Mouse (Mus musculus): ENCODE data around the gene Pex7. TPM values are rescaled to one million over a fixed set of nuclear protein-coding genes. Genes with fewer than 3 reads are reported as not detected.

Pex7 gene
- 64.0 and 71.4 TPM in 2 replicates for polyA plus RNA-seq (2012; ENCODE audit: insufficient read depth, insufficient read length, missing spikeins)

GRCm38 (mm10) chr10:19907246-19907804 lies at the start of gene Pex7:
Pex7 (minus strand) TSS chr10:19907689.
- Histone ChIP-seq H3K27ac (replicated peaks; ENCODE audit: low read depth, low read length) (peak within 1 kb of the TSS; percentile 91), H3K4me3 (ENCODE audit: insufficient read depth, low read depth, low read length) (peak within 1 kb of the TSS; percentile 84), H3K4me1 (ENCODE audit: control insufficient read depth, insufficient read depth, insufficient read length, low read length) (no peaks in the 10 kb centered on the region)

DNA sequence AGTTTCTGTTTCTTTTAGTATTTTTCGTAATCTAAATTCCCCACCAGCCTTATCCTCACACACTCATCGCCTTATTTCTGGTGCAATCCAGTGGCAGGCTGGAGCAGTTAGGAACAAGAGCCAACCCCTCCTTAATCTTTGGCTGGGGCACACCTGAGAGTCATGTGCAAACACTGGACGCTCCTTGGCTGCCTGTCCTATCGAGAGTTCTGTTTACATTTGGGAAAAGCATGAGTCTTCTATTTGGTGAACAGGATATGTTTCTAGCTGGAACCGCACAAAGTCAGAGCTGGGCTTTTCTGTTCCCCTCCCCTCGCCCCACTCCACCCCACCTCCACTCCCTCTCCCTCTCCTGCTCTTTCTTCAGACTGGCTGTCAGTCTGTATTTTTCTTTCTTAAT lies 49.3 kb upstream of the Pex7 start:
- no peak overlapping the region for H3K4me3 ChIP-seq (ENCODE audit: insufficient read depth, low read depth, low read length)
- peaks cover 24% of the 10 kb centered on the region for H3K4me1 ChIP-seq (ENCODE audit: control insufficient read depth, insufficient read depth, insufficient read length, low read length)
- no peak overlapping the region for H3K27ac ChIP-seq (replicated peaks; ENCODE audit: low read depth, low read length)

DNA sequence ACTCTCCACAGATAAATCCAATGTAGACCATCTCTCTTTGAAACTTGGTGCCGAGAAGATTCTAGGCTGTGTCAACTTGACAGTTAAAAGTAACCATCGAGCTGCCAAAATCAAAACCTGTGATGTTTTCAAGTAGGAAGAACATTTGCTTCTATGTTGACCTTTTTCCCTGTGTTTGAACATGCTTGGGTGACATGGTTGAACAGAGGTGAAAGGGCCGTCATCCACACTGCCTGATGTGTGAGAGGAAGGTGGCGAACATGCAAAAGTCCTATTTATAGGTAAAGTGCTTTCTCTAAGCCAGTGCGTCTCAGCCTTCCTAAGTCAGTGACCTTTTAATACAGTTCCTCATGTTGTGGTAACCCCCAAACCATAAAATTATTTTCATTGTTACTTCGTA lies 48.3 kb upstream of the Pex7 start:
- Histone ChIP-seq H3K27ac (replicated peaks; ENCODE audit: low read depth, low read length) (no peak overlapping the region), H3K4me1 (ENCODE audit: control insufficient read depth, insufficient read depth, insufficient read length, low read length) (peaks cover 24% of the 10 kb centered on the region), H3K4me3 (ENCODE audit: insufficient read depth, low read depth, low read length) (no peak overlapping the region)

GRCm38 (mm10) chr10:19954572-19954971 lies 47.1 kb upstream of the Pex7 start:
- Histone ChIP-seq H3K4me1 (ENCODE audit: control insufficient read depth, insufficient read depth, insufficient read length, low read length) (peaks cover 24% of the 10 kb centered on the region), H3K27ac (replicated peaks; ENCODE audit: low read depth, low read length) (no peak overlapping the region), H3K4me3 (ENCODE audit: insufficient read depth, low read depth, low read length) (no peak overlapping the region)

DNA sequence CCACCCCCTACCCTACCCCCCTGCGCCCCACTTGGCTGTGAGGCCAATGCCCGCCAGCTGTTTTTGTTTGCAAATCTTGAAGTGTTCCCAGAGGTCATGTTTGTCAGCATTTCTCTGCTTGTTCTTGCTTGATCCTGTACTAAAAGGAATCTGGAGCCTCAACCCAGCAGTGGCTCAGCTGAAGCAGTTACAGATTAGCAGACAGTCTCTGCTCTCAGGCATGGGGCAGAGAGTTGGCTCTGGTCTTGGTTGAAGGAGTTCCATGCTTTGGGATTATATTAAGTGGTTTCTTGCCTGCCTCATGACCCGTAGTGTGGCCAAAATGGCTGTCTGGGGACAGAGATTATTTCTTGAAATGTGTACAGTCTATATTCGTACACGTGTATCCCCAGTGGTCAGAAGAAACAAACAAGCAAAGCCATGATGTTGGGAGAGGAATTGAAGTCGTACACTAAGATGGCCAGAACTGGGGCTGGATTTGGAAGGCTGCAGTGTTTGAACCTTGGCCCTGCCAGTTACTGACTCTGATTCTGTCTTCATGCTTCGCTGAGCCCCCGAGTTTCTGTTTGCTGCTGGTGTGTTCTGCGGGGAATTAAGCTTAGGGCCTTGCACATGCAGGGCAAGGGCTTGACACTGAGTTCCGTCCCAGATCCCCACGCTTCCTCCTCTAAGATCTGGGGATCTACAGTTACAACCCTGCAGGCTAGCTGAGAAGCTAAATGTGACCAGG lies 45.7 kb upstream of the Pex7 start:
- H3K4me3 ChIP-seq (ENCODE audit: insufficient read depth, low read depth, low read length) = no peak overlapping the region
- peaks cover 27% of the 10 kb centered on the region for H3K4me1 ChIP-seq (ENCODE audit: control insufficient read depth, insufficient read depth, insufficient read length, low read length)
- peak overlapping the region; percentile 29; the same call in 1 of the 2 replicates for H3K27ac ChIP-seq (replicated peaks; ENCODE audit: low read depth, low read length)

DNA sequence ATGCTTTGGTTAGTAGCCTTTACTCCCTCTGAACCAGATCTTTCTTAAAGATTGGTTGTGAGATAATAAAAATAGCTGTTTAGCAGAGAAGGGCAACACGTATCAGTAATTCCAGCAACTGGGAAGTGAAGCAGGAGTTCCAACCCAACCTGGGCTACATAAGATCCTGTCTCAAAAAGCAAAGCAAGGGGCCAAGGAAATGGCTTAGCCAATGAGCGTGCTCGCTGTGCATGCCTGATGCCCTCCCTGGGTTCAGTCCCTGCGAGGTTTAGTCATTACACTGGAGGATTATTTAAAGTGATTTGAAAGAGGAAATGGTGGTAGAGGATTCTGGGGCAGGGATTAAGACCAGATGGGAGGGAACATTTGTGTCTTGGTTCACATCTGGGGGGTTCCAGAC lies 41.6 kb upstream of the Pex7 start:
- peak overlapping the region; percentile 13; the same call in 1 of the 2 replicates for H3K27ac ChIP-seq (replicated peaks; ENCODE audit: low read depth, low read length)
- H3K4me1 ChIP-seq (ENCODE audit: control insufficient read depth, insufficient read depth, insufficient read length, low read length) = peaks cover 18% of the 10 kb centered on the region
- H3K4me3 ChIP-seq (ENCODE audit: insufficient read depth, low read depth, low read length) = no peak overlapping the region

GRCm38 (mm10) chr10:19948381-19948780 lies 40.9 kb upstream of the Pex7 start:
- no peak overlapping the region for H3K4me3 ChIP-seq (ENCODE audit: insufficient read depth, low read depth, low read length)
- H3K27ac ChIP-seq (replicated peaks; ENCODE audit: low read depth, low read length) = peak overlapping the region; percentile 82

DNA sequence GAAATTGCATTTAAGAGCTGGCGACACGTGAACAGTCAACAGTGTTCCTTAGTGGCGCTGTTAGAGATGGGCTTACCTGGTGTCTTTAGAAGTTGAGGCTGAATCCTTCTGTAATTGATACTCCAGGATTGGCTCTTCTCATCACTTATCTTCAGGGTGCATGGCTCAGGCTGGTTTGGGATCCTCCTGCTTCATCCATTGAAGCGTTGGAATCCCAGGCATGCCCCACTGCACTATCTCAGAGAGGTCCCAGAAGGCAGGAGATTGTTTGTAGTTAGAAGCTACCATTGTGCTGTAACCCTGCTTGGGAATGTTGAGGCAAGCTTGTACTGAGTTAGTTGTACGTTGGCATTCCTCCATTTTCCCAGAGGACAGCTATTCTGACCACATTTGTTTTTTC lies 40.4 kb upstream of the Pex7 start:
- Histone ChIP-seq H3K4me1 (ENCODE audit: control insufficient read depth, insufficient read depth, insufficient read length, low read length) (peaks cover 10% of the 10 kb centered on the region; the same call in 1 of the 2 replicates), H3K4me3 (ENCODE audit: insufficient read depth, low read depth, low read length) (no peak overlapping the region), H3K27ac (replicated peaks; ENCODE audit: low read depth, low read length) (peak overlapping the region; percentile 39; the same call in 1 of the 2 replicates)

More at GRCm38 (mm10) chr10:19948381-19948780, 40.9 kb upstream of the Pex7 start:
- H3K4me1 ChIP-seq (ENCODE audit: control insufficient read depth, insufficient read depth, insufficient read length, low read length) = peaks cover 15% of the 10 kb centered on the region

- H3K4me1 ChIP-seq (ENCODE audit: control insufficient read depth, insufficient read depth, insufficient read length, low read length) = peaks cover 10% of the 10 kb centered on the region; the same call in 1 of the 2 replicates
- no peak overlapping the region for H3K4me3 ChIP-seq (ENCODE audit: insufficient read depth, low read depth, low read length)
- H3K27ac ChIP-seq (replicated peaks; ENCODE audit: low read depth, low read length) = no peak overlapping the region
Measured at GRCm38 (mm10) chr10:19947441-19947840, 40.0 kb upstream of the Pex7 start.

- no peak overlapping the region for H3K27ac ChIP-seq (replicated peaks; ENCODE audit: low read depth, low read length)
- H3K4me3 ChIP-seq (ENCODE audit: insufficient read depth, low read depth, low read length) = no peak overlapping the region
- peaks cover 13% of the 10 kb centered on the region for H3K4me1 ChIP-seq (ENCODE audit: control insufficient read depth, insufficient read depth, insufficient read length, low read length)
Measured at GRCm38 (mm10) chr10:19946644-19947043, 39.2 kb upstream of the Pex7 start.

GRCm38 (mm10) chr10:19945651-19946050 lies 38.2 kb upstream of the Pex7 start:
- no peak overlapping the region for H3K4me3 ChIP-seq (ENCODE audit: insufficient read depth, low read depth, low read length)
- peaks cover 19% of the 10 kb centered on the region for H3K4me1 ChIP-seq (ENCODE audit: control insufficient read depth, insufficient read depth, insufficient read length, low read length)
- H3K27ac ChIP-seq (replicated peaks; ENCODE audit: low read depth, low read length) = no peak overlapping the region

DNA sequence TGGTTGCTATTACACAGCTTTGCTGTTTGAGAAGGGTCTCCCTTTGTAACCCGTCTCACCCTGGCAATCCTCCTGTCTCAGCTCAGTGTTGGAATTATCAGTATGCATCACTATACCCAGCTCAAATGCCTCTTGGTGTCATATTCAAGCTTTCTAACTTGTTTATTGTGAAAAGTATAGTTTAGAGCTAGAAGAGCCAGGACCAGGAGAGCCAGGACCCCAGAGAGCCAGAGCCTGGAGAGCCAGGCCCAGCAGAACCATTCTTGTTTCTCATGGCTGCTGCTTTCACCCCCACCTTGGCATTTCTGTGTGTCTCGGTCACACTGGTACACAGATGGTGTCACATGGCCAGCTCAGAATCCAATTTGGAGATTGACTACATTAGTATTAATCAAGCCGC lies 35.1 kb upstream of the Pex7 start:
- H3K27ac ChIP-seq (replicated peaks; ENCODE audit: low read depth, low read length) = no peak overlapping the region
- peaks cover 32% of the 10 kb centered on the region for H3K4me1 ChIP-seq (ENCODE audit: control insufficient read depth, insufficient read depth, insufficient read length, low read length)
- no peak overlapping the region for H3K4me3 ChIP-seq (ENCODE audit: insufficient read depth, low read depth, low read length)

DNA sequence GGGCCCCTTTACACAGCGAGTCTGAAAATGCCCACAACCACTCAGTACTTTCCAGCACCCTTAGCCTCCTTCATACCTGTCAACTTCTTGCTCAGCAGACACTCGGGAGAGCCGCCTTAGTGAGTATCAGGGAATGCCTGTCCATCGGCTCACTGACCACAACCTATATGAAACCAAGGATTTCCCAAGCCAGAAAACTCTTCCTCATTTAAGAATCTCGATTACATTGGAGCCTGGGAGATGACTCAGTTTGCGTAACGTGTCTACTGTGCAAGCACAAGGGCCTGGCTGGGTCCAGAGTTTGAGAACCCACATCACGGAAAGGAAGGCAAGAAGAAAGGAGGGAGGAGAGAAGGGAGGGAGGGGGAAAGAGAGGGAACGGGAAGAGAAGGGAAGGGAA lies 34.4 kb upstream of the Pex7 start:
- Histone ChIP-seq H3K27ac (replicated peaks; ENCODE audit: low read depth, low read length) (0 out of 2 replicates have a peak overlapping the region, but pooled peaks have one; percentile 88), H3K4me3 (ENCODE audit: insufficient read depth, low read depth, low read length) (no peak overlapping the region), H3K4me1 (ENCODE audit: control insufficient read depth, insufficient read depth, insufficient read length, low read length) (peaks cover 37% of the 10 kb centered on the region)

GRCm38 (mm10) chr10:19941063-19941462 lies 33.6 kb upstream of the Pex7 start:
- Histone ChIP-seq H3K4me3 (ENCODE audit: insufficient read depth, low read depth, low read length) (peak overlapping the region; percentile 4; the same call in 1 of the 2 replicates), H3K27ac (replicated peaks; ENCODE audit: low read depth, low read length) (peak overlapping the region; percentile 88), H3K4me1 (ENCODE audit: control insufficient read depth, insufficient read depth, insufficient read length, low read length) (peaks cover 39% of the 10 kb centered on the region)

DNA sequence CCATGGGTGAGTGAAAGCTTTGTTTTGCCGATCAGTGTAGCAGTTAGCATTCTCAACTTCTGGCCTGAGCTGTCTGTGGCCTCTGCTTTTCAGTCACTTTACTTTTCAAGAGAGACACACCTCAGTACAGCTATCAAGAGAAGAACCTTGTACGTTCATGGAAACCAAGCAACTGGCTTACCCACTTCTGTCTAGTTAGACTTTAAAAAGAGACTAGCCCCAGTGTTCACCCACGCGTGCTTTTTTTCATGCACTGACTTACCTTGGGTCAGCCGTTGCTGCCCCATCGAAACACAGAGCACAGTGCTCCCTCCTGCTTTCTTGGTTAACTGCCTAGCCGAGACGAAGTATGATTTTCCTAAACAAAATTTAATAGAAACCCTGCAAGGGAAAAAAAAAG lies 33.1 kb upstream of the Pex7 start:
- Histone ChIP-seq H3K4me3 (ENCODE audit: insufficient read depth, low read depth, low read length) (no peak overlapping the region), H3K4me1 (ENCODE audit: control insufficient read depth, insufficient read depth, insufficient read length, low read length) (peaks cover 39% of the 10 kb centered on the region), H3K27ac (replicated peaks; ENCODE audit: low read depth, low read length) (peak overlapping the region; percentile 92)

GRCm38 (mm10) chr10:19940127-19940526 lies 32.6 kb upstream of the Pex7 start:
- Histone ChIP-seq H3K27ac (replicated peaks; ENCODE audit: low read depth, low read length) (peak overlapping the region; percentile 92), H3K4me3 (ENCODE audit: insufficient read depth, low read depth, low read length) (no peak overlapping the region), H3K4me1 (ENCODE audit: control insufficient read depth, insufficient read depth, insufficient read length, low read length) (peaks cover 39% of the 10 kb centered on the region)

Measured in brown adipose tissue, adult 24 weeks (tissue).